Mouse (Mus musculus) NIH3T3 (cell line): Measurements from ENCODE around the gene Eif3d.

Experiments
- DNase-seq: peaks from one replicate; pipeline ENCODE4 v3.0.0-alpha.2; 2012; ENCODE audit warnings: low read depth

Gene Eif3d

DNA sequence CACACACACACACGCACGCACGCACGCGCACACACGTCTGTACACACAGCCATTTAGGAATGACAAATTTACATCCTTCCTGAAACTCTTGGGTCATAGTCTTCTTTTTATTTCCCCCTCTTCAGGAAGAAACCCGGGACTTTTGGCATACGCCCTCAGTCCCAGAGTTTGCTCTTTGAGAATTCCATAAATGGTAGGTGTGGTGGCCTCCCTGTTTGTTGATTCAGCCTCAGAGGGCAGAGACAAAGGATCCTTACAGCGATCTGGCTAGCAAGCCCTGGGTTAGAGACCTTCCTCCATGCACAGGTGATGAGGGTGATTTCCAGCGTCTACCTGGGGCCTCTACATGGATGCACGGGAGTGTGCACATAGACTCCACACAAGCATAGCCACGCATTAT lies 51.2 kb downstream of the Eif3d start:
- no peak for DNase-seq

- peak; percentile 97 for DNase-seq
Measured at GRCm38 (mm10) chr15:77916851-77917544, 53.6 kb downstream of the Eif3d start.

DNA sequence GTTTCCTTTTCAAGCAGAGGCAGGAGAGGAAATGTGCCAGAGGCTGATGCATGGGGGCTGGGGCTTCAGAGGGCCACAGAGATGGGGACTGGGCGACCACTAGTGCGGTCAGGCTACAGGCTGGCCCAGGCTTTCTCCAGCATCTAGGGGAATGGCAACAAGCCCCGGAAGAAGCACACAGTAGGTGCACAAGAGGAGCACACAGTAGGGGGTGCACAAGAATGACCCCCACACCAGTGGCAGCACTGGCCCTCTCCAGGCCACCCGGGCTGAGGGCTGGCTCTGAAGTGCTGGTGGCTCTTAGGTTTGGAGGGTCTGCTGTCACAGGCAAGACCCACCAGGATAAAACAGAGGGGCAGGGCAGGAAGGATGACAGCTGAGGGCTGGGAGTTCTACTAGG lies 55.3 kb downstream of the Eif3d start:
- no peak for DNase-seq

GRCm38 (mm10) chr15:77914507-77914906 lies 56.1 kb downstream of the Eif3d start:
- DNase-seq: no peak

GRCm38 (mm10) chr15:77913054-77913453 lies 57.6 kb downstream of the Eif3d start:
- no peak for DNase-seq

DNA sequence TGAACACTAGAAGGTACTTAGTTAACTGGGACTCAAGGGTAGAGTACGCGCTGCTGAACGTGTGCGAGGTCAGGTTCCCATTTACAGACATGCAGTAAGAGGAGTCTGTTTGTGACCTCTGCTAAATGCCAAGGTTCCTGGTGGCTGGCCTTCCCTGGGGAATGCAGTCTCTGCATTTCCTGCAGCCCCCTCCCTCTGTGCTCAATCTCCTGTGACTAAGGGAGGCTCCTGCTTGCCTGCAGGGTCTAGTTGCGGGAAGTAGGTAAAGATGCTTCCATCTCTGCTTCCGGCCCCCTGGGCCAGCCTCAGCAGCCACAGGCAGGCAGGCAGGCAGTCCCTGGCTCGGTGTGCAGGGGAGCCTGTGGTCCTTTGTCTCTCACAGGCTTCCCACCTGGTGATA lies 58.0 kb downstream of the Eif3d start:
- no peak for DNase-seq

GRCm38 (mm10) chr15:77912048-77912447 lies 58.6 kb downstream of the Eif3d start:
- no peak for DNase-seq

DNA sequence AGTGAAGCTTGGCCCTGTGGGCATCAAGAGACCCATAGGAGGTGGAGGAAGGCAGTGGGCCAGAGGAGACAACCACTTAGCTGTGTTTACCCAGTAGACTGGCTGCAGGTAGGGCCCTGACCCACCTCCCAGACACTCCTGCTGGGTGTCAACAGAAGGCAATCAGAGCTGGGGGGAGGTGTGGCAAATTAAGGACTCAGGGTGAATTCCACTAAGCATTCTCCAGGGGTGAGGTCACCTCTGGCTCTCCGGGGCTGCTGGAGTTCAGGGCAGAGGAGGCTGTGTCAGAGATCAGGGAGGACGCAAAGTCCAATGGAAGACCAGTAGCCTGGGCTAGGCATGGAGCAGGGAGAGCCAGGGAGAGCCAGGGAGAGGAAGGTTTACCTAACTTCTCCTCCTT lies 59.5 kb downstream of the Eif3d start:
- DNase-seq: peak; percentile 63
